In the genomic region with DNA sequence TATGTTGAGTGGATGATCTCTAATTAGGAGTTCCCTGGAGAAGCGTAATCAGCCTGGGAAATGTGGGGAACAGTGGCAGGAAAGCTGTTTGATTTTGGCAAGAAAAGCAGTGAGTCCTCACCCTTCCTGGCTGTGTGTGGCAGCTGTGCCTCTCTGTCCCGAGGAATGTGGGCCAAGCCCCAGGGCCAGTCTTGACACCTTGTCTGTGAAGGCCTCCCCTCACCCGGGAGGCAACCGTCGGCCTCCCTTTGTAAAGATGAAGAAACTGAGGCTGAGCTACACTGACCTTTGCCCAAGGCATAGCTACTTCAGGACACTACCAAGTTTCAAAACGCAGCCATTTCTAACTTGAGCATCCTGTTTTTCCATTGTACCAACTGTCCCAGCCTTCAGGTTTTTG, we compare ENCODE assay signal across 18 mouse cellular contexts.
DNase-seq lines count a peak whose midpoint lies in the region; TF ChIP-seq lines count a peak whose summit lies in the region.
"Had no signal": no experiment of that assay in that cellular context is flagged by ENCODE, and none has a peak within 500 bp of the region (broad histone marks: within the 10 kb centered on the region; RNA-seq: fewer than 3 reads in every experiment).

No protein-coding gene starts in this region.

- no peak for TF ChIP-seq POLR2A in heart, adult 2 months (IDR thresholded peaks at IDR 0.05; ENCODE audit: insufficient read depth, low read depth, low read length)

- peak overlapping the region; percentile 38 for H3K27ac ChIP-seq in heart, adult 2 months
- peak overlapping the region; percentile 76 for H3K27ac ChIP-seq in layer of hippocampus, adult 2 months
- H3K27ac ChIP-seq: embryonic facial prominence, embryonic 12.5 days; hindbrain, embryonic 12.5 days; kidney, postnatal 0 days; macrophage had no signal

- 52% methylated on average over 6 of the region's 6 CpGs for WGBS in heart, adult 2 months

- H3K36me3 ChIP-seq in heart, adult 2 months (ENCODE audit: control insufficient read depth, insufficient read depth, low read length), result no peaks in the 10 kb centered on the region
- H3K36me3 ChIP-seq: embryonic facial prominence, embryonic 12.5 days; hindbrain, embryonic 12.5 days had no signal

- no peak for TF ChIP-seq CTCF in heart, adult 2 months (IDR thresholded peaks at IDR 0.05)
- TF ChIP-seq CTCF in layer of hippocampus, adult 2 months (conservative IDR thresholded peaks at IDR 0.05), result no peak

- no peak for TF ChIP-seq EP300 in heart, adult 2 months (IDR thresholded peaks at IDR 0.05; ENCODE audit: insufficient read depth, low read depth, low read length)

- H3K9ac ChIP-seq in heart, adult 2 months (ENCODE audit: low read depth, low read length), result no peak overlapping the region
- H3K9ac ChIP-seq: embryonic facial prominence, embryonic 12.5 days; hindbrain, embryonic 12.5 days had no signal

- no peak for DNase-seq in heart, adult 2 months
- DNase-seq in heart, postnatal 25 days (ENCODE audit: low spot score), result no peak
- DNase-seq in layer of hippocampus, adult 2 months (ENCODE audit: low spot score in 2 of 2), result no peak
- no peak for DNase-seq in layer of hippocampus, adult 9-11 months
- DNase-seq in retina, postnatal 1 day, result peak; percentile 26
- no peak for DNase-seq in retina, embryonic 14.5 days (ENCODE audit: low spot score)
- DNase-seq in adrenal gland, adult 8-10 months, result no peak
- DNase-seq: adrenal gland, postnatal 10 days; cerebellum, adult 2 months; cerebellum, postnatal 25 days; kidney, adult 2 months; right cerebral cortex, postnatal 14 days; spleen, adult 18-20 months had no signal

- H3K27me3 ChIP-seq in heart, adult 2 months (ENCODE audit: control insufficient read depth, insufficient read depth, low read length), result no peaks in the 10 kb centered on the region
- H3K27me3 ChIP-seq: embryonic facial prominence, embryonic 12.5 days; hindbrain, embryonic 12.5 days had no signal

- H3K4me3 ChIP-seq in heart, adult 2 months, result no peak overlapping the region
- H3K4me3 ChIP-seq in layer of hippocampus, adult 2 months, result no peak overlapping the region
- H3K4me3 ChIP-seq: embryonic facial prominence, embryonic 12.5 days; hindbrain, embryonic 12.5 days; myocyte had no signal

- H3K79me2 ChIP-seq in heart, adult 2 months (replicated peaks; ENCODE audit: control insufficient read depth, insufficient read depth, low read length), result peaks cover 4% of the 10 kb centered on the region

- H3K4me1 ChIP-seq in heart, adult 2 months (ENCODE audit: control insufficient read depth, insufficient read depth, low read length), result peaks cover 7% of the 10 kb centered on the region

- intact Hi-C loops in heart, adult 2 months (cut with DNase I), result no loop called here
- intact Hi-C loops in heart, postnatal 25 days (cut with DNase I), result loop anchor here (10.0 kb wide), 1 partner anchor 201 kb away; no protein-coding TSS in a partner anchor
